Mouse (Mus musculus) forebrain, embryonic 12.5 days (tissue): ENCODE data around the gene Arpp19. TPM values are rescaled to one million over a fixed set of nuclear protein-coding genes. Genes with fewer than 3 reads are reported as not detected.

Source experiments
- ATAC-seq: fragments of 200-750 bp; cut with Nextera tagmentation; 2 replicates; pipeline ENCODE4 v1.8.0; 2017; ENCODE audit warnings: moderate TSS enrichment; ENCODE audit not compliant: low FRiP score
- H3K27ac ChIP-seq: fragments of 300-500 bp; sonication (generic); 2 replicates; pipeline ENCODE4 v1.5.1; 2016; ENCODE audit warnings: mild to moderate bottlenecking
- H3K27me3 ChIP-seq: fragments of 300-500 bp; sonication (generic); 2 replicates; pipeline ENCODE4 v1.6.1; 2016; ENCODE audit warnings: mild to moderate bottlenecking
- H3K36me3 ChIP-seq: fragments of 300-500 bp; sonication (generic); replicated peaks from 2 replicates; pipeline ENCODE4 v1.6.1; 2016; ENCODE audit warnings: mild to moderate bottlenecking
- H3K4me1 ChIP-seq: fragments of 300-500 bp; sonication (generic); 2 replicates; pipeline ENCODE4 v1.6.1; 2016
- H3K4me2 ChIP-seq: fragments of 300-500 bp; sonication (generic); 2 replicates; pipeline ENCODE4 v1.6.1; 2016; ENCODE audit warnings: mild to moderate bottlenecking, moderate library complexity
- H3K4me3 ChIP-seq: fragments of 300-500 bp; sonication (generic); replicated peaks from 2 replicates; pipeline ENCODE4 v1.5.1; 2016; ENCODE audit warnings: mild to moderate bottlenecking
- H3K9ac ChIP-seq: fragments of 300-500 bp; sonication (generic); 2 replicates; pipeline ENCODE4 v1.6.1; 2016; ENCODE audit warnings: mild to moderate bottlenecking
- H3K9me3 ChIP-seq: fragments of 300-500 bp; sonication (generic); 2 replicates; pipeline ENCODE4 v1.6.1; 2016
- WGBS: fragments of 180-500 bp; shearing (Covaris S2); methylation state at CpG from one replicate; pipeline ENCODE4 v1.1.7; 2016; 5-methylcytosine and 5-hydroxymethylcytosine counted together
- polyA plus RNA-seq: library from polyadenylated mRNA; unstranded; fragments of >200 nt; fragmentation: Nextera tagmentation; extraction: Ambion mirVana; gene quantifications from 2 replicates; pipeline ENCODE4 v1.2.1, GENCODE M21; 2016

Arpp19 gene
- 321 and 326 TPM in 2 replicates for polyA plus RNA-seq

DNA sequence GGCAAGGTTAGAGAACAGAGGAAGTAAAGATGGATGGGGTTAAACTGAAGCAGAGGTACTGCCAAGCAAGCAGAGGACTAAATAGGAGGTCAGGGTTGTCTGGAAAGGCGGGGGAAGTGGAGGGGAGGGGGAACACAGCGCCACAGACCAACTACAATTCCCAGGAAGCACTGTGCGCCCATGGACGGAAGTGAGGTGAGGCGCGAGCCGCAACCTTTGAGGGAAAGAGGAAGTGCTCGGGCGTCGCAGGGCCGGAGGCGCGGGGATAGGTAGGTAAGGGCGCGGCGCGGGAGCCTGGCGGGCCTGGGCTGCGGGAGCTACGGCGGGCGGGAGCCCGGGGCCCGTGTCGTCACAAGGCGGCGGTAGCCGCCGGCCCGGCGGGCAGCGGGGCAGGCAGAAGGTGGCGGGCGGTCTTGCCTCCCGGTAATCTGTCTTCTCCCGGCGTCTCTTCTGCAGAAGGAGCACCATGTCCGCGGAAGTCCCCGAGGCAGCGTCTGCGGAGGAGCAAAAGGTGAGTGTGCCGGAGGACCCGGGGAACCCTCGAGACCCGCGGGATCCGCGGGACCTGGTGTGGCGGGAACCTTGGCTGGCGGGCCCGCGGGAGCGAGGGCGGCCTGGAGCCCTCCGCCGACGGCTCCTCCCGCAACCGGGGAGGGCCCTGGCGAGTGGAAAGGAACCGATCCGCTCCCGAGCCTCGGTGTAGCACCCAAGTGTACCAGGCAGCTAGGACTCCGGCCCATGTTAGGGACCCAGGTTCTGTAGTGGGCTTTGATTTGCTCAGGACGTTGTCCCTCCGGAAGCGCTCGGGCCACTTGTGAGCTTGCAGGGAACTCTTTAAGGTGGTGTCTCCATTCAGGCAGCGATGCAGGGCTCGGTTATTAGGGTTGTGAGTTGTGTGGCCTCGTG is at the start of gene Arpp19:
TSS of gene Arpp19 (plus strand) at position 164 of the 906 bp plus-strand sequence.
- H3K27me3 ChIP-seq: no peaks in the 10 kb centered on the region
- peak; percentile 97 for ATAC-seq
- H3K36me3 ChIP-seq: no peaks in the 10 kb centered on the region
- peak within 1 kb of the TSS; percentile 94 for H3K9ac ChIP-seq
- H3K27ac ChIP-seq: peak within 1 kb of the TSS; percentile 75
- under 1% methylated on average over 66 of the region's 73 CpGs for WGBS
- H3K9me3 ChIP-seq: no peaks in the 10 kb centered on the region
- peak within 1 kb of the TSS; percentile 68 for H3K4me2 ChIP-seq
- H3K4me1 ChIP-seq: peaks cover 20% of the 10 kb centered on the region
- peak within 1 kb of the TSS; percentile 96 for H3K4me3 ChIP-seq

DNA sequence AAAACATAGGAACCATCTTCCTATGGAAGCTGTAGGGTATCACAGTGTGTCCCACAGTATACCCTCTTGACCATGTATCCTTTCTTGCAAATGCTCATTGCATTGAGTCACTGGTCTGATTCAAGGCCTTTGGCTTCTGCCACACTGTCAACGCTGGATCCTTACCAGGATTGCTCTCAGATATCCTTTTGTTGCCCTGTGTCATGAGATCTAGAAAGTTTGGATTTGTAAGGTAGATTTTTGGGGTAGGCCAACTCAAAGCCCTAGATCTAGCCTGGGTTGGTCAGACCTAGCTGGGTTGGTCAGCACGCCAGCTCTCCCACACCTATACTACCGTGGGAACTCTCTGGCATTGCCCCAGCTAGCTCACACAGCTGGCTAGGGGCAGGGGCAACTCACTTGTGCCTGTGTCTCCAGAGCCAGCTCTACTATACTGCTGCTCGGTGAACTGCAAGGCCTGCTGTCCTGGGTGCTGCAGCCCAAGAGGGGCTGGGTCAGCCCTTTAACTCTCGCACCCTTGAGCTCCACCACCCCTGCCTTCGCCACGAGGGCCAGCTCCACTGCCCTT is 48.4 kb upstream of the Arpp19 start:
- no peak for ATAC-seq
- 92% methylated on average over 7 of the region's 7 CpGs for WGBS
- no peak overlapping the region for H3K27ac ChIP-seq

DNA sequence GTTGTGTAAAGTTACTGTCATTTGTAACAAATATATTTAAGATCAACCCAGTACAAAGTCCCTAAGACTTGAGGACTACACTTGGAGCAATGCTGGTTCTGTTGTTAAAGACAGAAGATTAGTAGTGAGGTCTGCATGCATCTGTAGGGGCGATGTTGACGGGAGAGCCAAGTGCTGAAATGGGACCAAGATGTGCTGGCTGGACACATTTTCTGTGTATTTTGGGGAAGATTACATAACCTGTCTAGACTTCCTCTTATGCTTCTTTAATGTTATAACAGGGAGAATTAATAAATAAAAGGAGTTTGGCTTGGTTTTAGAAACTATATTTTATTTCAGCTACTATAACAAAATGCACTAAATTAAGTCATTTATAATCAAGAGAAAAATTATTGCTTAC is 47.4 kb upstream of the Arpp19 start:
- ATAC-seq: no peak
- H3K9me3 ChIP-seq: no peaks in the 10 kb centered on the region

More for the DNA sequence above, 48.4 kb upstream of the Arpp19 start:
- Histone ChIP-seq H3K9ac (no peak overlapping the region), H3K4me3 (no peak overlapping the region), H3K4me2 (no peak overlapping the region), H3K4me1 (no peaks in the 10 kb centered on the region; the same call in 1 of the 2 replicates), H3K36me3 (no peaks in the 10 kb centered on the region), H3K27me3 (no peaks in the 10 kb centered on the region), H3K9me3 (no peaks in the 10 kb centered on the region)

DNA sequence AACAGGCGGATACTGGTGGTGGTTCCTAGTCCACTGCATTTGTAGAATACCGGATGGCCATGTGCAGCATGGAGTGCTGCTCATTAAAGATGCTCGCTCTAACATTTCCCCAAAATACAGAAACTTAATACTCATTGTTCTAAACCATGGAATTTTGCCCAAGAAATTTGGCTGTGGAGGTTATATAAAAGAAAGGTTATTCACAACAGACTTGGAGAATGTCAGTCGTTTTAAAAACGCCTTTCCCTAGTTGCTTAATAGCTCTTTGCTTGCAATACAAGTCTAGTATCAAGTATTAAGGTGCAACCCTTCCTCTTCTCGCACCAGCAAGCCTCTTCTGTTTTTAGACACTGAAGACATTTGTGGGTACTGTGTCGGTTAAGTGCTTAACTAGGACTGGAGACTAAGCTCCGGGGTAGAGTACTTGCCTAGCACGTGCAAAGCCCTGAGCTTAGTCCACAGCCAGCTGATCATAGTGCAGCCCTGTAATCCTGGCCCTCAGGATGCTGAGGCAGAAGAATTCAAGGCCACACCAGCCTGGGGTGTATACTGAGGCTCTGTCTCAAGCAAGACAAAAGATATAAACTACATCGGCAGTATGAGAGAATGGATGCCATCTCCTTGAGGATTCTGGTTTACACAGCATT is 42.7 kb upstream of the Arpp19 start:
- Histone ChIP-seq H3K4me2 (no peak overlapping the region), H3K4me3 (no peak overlapping the region), H3K27me3 (no peaks in the 10 kb centered on the region), H3K4me1 (no peaks in the 10 kb centered on the region), H3K9me3 (no peaks in the 10 kb centered on the region), H3K27ac (no peak overlapping the region), H3K9ac (no peak overlapping the region), H3K36me3 (no peaks in the 10 kb centered on the region)
- ATAC-seq: no peak
- WGBS: 87% methylated on average over 10 of the region's 10 CpGs

More for the DNA sequence above, 47.4 kb upstream of the Arpp19 start:
- WGBS: 91% methylated on average over 2 of the region's 2 CpGs
- Histone ChIP-seq H3K36me3 (no peaks in the 10 kb centered on the region), H3K27me3 (no peaks in the 10 kb centered on the region), H3K9ac (no peak overlapping the region), H3K27ac (no peak overlapping the region), H3K4me3 (no peak overlapping the region), H3K4me1 (no peaks in the 10 kb centered on the region; the same call in 1 of the 2 replicates), H3K4me2 (no peak overlapping the region)

DNA sequence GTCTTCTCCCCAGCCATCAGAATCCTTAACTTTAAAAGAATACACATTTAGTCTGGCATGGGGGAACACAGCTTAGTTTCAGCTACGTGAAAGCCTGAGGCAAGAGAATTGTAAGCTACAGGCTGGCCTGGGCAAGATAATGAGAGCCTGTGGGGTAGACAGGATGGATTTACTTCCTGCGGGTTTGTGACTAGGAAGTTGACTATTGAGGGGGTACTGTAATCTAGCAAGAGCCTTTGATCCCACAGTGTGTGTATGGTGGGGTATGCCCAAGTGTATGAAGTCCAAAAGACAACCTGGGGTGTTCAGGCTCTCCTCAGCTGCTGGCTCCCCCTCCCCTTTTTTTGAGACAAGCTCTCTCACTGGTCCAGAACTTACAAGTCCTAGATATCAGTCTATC is 41.1 kb upstream of the Arpp19 start:
- no peak for ATAC-seq

DNA sequence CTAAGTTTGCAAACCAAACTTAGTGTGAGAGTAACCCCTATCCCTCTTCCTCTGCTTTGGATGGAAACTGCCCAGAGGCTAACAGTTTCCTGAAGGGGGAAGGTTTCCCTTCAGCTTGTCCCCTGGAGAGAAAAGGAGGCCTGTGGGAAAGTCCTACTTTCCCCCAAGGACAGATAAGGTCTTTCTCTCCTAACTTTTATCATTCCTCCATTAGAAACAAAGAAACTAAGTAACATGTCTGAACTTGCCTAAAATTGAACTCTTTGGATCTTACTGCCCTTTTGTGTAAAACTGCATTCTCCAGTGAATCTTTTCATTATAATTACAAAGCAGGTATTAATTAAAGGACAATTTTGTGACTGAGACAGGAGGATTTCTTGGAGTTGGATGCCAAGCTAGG is 39.4 kb upstream of the Arpp19 start:
- ATAC-seq: no peak
- peaks cover 4% of the 10 kb centered on the region; the same call in 1 of the 2 replicates for H3K36me3 ChIP-seq

More for the DNA sequence above, 41.1 kb upstream of the Arpp19 start:
- H3K9me3 ChIP-seq: no peaks in the 10 kb centered on the region
- H3K27me3 ChIP-seq: no peaks in the 10 kb centered on the region
- no peak overlapping the region for H3K27ac ChIP-seq
- no peaks in the 10 kb centered on the region for H3K4me1 ChIP-seq
- H3K4me3 ChIP-seq: no peak overlapping the region
- WGBS: 56% methylated on average over 2 of the region's 2 CpGs
- H3K9ac ChIP-seq: no peak overlapping the region
- H3K4me2 ChIP-seq: no peak overlapping the region
- peaks cover 4% of the 10 kb centered on the region; the same call in 1 of the 2 replicates for H3K36me3 ChIP-seq

DNA sequence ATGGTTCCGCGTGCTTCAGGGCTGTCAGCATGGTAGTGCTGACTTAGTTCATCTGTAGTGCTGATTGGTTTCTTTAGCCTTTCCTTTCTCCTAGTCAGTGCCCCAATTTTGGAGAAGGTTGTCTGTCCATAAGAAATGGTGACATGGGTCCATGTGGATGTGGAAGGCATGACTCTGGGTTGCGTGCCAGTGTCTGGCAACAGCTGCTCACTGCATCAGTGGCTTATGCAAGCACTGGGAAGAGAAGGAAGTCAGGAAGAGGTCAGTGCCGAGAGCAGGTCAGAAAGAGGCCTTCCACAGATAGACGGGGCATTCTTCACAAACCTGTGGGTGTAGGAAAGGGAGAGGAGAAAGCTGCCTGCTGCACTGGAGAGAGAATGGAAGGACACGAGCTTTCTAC is 36.4 kb upstream of the Arpp19 start:
- Histone ChIP-seq H3K4me2 (no peak overlapping the region), H3K27me3 (no peaks in the 10 kb centered on the region), H3K9me3 (no peaks in the 10 kb centered on the region), H3K36me3 (peaks cover 7% of the 10 kb centered on the region), H3K27ac (no peak overlapping the region), H3K4me1 (no peaks in the 10 kb centered on the region), H3K9ac (no peak overlapping the region), H3K4me3 (no peak overlapping the region)
- 86% methylated on average over 6 of the region's 6 CpGs for WGBS
- no peak for ATAC-seq

More for the DNA sequence above, 39.4 kb upstream of the Arpp19 start:
- no peak overlapping the region for H3K4me2 ChIP-seq
- H3K4me1 ChIP-seq: no peaks in the 10 kb centered on the region
- H3K27ac ChIP-seq: no peak overlapping the region
- no peak overlapping the region for H3K9ac ChIP-seq
- no peaks in the 10 kb centered on the region for H3K27me3 ChIP-seq
- H3K9me3 ChIP-seq: no peaks in the 10 kb centered on the region
- no peak overlapping the region for H3K4me3 ChIP-seq

DNA sequence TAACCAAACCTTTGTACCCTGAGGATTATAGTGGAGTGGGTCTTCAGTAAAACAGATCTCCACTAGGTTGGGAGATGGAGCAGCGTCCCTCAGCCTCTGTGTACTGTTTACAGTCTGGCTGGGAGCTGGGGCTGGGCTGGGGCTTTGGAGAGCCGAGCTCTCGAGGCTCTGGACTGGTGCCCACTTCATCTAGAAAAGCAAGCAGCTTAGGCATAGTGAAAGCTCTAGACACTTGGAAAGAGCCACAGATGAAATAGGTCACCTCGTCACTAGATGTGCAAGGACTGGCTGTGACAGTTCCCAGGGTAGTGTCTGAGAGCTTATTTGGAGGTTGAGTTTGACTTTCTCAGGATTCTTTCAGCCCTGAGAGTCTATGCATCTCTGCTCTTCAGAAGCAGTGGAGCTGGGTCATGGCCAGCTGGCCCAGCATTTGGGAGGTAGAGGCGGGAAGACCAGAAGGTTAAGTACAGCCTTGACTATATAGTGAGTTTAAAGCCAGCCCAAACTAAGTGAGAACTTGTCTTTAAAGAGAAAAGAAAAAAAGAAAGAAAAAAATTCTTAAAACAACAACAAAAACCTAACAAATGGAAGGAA is 35.7 kb upstream of the Arpp19 start:
- no peak for ATAC-seq
- no peaks in the 10 kb centered on the region for H3K27me3 ChIP-seq
- no peak overlapping the region for H3K4me3 ChIP-seq
- peaks cover 14% of the 10 kb centered on the region for H3K36me3 ChIP-seq
- H3K4me1 ChIP-seq: no peaks in the 10 kb centered on the region
- H3K4me2 ChIP-seq: no peak overlapping the region
- H3K9me3 ChIP-seq: no peaks in the 10 kb centered on the region
- no peak overlapping the region for H3K27ac ChIP-seq
- H3K9ac ChIP-seq: no peak overlapping the region
- WGBS: 77% methylated on average over 5 of the region's 5 CpGs

DNA sequence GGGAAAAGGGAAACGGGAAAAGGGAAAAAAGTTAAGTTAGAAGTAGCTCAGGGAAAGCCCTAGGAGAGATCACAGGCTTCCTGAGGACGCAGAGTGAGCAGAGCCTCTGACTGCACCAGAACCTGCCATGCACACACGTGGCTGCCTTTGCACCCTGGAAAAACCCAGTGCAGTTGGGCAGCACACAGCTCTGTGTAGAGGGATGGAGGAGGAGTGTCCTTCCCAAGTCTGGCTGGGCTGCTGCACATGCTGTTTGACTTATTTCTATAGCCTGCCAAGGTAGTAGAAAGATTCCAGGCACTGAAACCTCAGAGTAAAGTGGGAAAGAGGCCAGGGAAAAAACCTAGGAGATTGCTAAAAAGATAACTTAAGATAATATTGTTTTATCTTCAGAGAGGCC is 35.2 kb upstream of the Arpp19 start:
- Histone ChIP-seq H3K4me2 (no peak overlapping the region), H3K27me3 (no peaks in the 10 kb centered on the region), H3K9me3 (no peaks in the 10 kb centered on the region), H3K36me3 (peaks cover 16% of the 10 kb centered on the region), H3K4me3 (no peak overlapping the region), H3K27ac (no peak overlapping the region), H3K9ac (no peak overlapping the region), H3K4me1 (no peaks in the 10 kb centered on the region)
- ATAC-seq: no peak
- 76% methylated on average over 3 of the region's 3 CpGs for WGBS

DNA sequence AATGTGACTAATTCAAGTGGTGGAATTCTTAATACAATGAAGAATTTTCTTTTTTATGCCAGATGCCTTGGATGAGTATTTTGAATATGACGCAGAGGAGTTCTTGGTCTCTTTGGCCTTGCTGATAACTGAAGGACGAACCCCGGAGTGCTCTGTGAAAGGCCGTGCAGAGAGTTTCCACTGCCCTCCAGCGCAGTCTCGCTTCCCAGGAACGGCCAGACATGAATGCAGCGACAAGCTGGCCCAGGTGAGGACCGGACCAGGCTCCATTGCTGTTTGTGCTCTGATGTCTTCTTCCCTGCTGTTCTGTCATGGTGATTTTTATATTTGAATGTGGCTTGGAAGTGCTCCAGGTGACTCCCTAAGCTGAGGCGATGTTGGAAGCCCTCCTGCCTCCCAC is 33.2 kb upstream of the Arpp19 start:
- Histone ChIP-seq H3K9me3 (no peaks in the 10 kb centered on the region), H3K27me3 (no peaks in the 10 kb centered on the region), H3K4me1 (no peaks in the 10 kb centered on the region), H3K4me2 (no peak overlapping the region), H3K9ac (no peak overlapping the region), H3K27ac (no peak overlapping the region), H3K4me3 (no peak overlapping the region), H3K36me3 (peaks cover 26% of the 10 kb centered on the region)
- WGBS: 92% methylated on average over 10 of the region's 10 CpGs
- ATAC-seq: no peak

DNA sequence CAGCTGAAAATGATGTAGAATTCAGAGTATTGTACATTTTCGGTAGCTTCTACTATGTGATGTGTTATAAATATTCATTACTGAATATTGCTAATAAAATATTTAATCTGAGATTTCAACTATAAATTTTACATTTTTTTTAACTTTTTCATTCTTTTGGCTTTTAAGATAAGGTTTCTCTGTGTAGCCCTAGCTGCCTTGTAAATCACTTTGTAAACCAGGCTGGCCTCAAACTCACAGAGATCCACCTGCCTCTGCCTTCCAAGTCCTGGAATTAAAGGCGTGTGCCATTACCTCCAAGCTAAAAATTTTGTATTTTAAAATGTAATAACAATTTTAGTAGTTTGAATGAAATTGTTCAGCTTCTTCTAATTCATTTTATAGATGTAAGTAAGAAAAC is 20.8 kb upstream of the Arpp19 start:
- Histone ChIP-seq H3K27ac (no peak overlapping the region), H3K27me3 (no peaks in the 10 kb centered on the region), H3K4me2 (no peak overlapping the region), H3K36me3 (peaks cover 39% of the 10 kb centered on the region), H3K4me1 (no peaks in the 10 kb centered on the region), H3K4me3 (no peak overlapping the region), H3K9me3 (no peaks in the 10 kb centered on the region), H3K9ac (no peak overlapping the region)
- 90% methylated on average over 2 of the region's 2 CpGs for WGBS
- ATAC-seq: no peak

DNA sequence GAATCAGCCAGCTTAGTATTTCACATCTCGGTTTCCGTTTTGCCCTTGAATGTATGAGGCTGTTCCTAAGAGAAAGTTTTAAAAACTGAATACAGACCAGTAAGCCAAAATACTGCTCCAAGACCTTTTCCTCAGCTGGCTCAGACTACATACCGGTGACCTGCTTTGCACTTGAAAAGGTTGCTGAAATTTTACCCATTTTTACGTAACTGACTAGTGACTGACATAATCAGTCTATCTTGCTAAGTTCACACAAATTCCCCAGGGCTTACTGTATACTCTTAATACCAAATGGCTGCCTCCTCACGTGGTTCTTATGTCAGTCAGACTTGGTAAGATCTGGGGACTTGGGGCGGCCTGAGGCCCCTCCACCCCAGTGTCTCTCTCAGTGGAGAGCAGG is 18.2 kb upstream of the Arpp19 start:
- peaks cover 34% of the 10 kb centered on the region for H3K36me3 ChIP-seq
- no peaks in the 10 kb centered on the region for H3K9me3 ChIP-seq
- H3K9ac ChIP-seq: no peak overlapping the region
- no peak for ATAC-seq
- H3K4me1 ChIP-seq: no peaks in the 10 kb centered on the region
- no peaks in the 10 kb centered on the region for H3K27me3 ChIP-seq
- H3K27ac ChIP-seq: no peak overlapping the region
- H3K4me2 ChIP-seq: no peak overlapping the region
- 91% methylated on average over 6 of the region's 6 CpGs for WGBS
- H3K4me3 ChIP-seq: no peak overlapping the region
